Mouse (Mus musculus) c-Kit-positive CD71-positive TER-119-positive erythroid progenitor cells, embryonic 14.5 days (primary cell): ENCODE measurements around the gene Mat1a.

Source experiments
- DNase-seq: peaks from one replicate; pipeline ENCODE4 v3.0.0-alpha.2; 2013; ENCODE audit warnings: low spot score

The Mat1a gene

DNA sequence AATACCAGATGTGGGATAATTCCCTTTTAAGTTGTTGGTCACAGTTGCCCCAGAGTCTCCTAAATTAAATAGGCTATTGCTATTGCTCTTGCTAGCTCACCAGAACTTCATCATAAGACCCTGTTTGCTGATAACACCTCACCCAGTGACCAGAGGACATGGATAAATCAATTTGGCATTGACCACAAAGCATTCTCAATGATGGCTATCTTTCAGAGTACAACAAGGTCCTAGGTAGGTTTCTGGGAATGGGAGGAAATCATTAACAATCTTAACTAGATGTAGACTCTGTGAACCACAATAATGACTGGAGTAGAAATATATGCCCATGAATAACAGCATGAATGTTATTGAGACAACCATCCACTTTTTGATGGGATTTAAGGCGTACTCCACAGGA is 35.9 kb downstream of the Mat1a start:
- no peak for DNase-seq

- DNase-seq: no peak
These were observed 41.2 kb downstream of the Mat1a start for GRCm38 (mm10) chr14:41146035-41146434.

- DNase-seq: no peak
These were observed 42.1 kb downstream of the Mat1a start for GRCm38 (mm10) chr14:41146922-41147321.

- no peak for DNase-seq
These were observed 42.5 kb downstream of the Mat1a start for GRCm38 (mm10) chr14:41147356-41147755.

DNA sequence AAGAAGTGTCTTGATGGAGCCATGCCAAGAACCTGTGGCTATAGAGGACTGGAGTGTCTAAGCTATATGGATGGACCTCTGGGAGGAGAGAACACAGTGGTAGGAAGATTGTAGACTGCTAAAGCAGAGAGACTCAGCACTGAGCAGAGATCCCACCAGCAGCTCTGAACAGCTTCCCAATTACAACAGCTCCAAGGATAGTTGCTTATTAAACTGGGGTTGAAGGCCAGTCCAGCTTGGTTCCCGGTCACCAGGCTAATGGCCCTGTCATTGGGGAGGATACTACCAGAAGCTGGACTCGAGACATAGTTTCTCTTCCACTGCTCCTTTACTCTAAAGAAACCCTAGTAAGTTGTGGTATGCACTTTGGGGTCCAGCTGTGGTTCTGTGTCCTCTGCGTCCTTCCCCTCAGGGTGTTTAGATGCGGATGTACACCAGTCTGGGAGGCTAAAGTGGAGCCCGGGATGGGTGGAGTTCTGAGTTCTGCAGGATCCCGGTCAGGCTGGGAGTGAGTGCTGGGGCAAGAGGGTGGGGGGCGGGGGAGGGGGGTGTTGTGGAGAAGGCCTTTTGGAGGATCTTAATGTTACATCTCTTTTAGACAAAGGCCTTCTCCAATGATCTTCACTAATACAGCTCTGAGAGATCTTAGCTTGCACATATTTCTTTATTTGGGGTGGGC is 46.5 kb downstream of the Mat1a start, which contains the start of gene Mbl1:
Mbl1 (plus strand) TSS at position 239 of the 679 bp plus-strand sequence.
- no peak for DNase-seq

- DNase-seq: no peak
These were observed 55.2 kb downstream of the Mat1a start for GRCm38 (mm10) chr14:41160076-41160475.

GRCm38 (mm10) chr14:41160743-41161142 is 55.9 kb downstream of the Mat1a start:
- no peak for DNase-seq

GRCm38 (mm10) chr14:41162663-41163062 is 57.8 kb downstream of the Mat1a start:
- DNase-seq: peak; percentile 3

- DNase-seq: no peak
These were observed 62.4 kb downstream of the Mat1a start for GRCm38 (mm10) chr14:41167278-41167677.

GRCm38 (mm10) chr14:41168567-41168966 is 63.7 kb downstream of the Mat1a start:
- DNase-seq: no peak

- no peak for DNase-seq
These were observed 65.7 kb downstream of the Mat1a start for GRCm38 (mm10) chr14:41170514-41170913.
